Comparison of ENCODE assay signal across 8 mouse cellular contexts in genomic region chr1:186358011-186358670, GRCm38 (mm10).
DNase-seq lines count a peak whose midpoint lies in the region; ATAC-seq lines count a peak whose summit lies in the region.

No protein-coding gene starts in this region.

- H3K4me3 ChIP-seq in forebrain, embryonic 14.5 days (ENCODE audit: low read depth, low read length) = no peak overlapping the region
- H3K4me3 ChIP-seq in forebrain, embryonic 11.5 days (ENCODE audit: low read depth, low read length) = no peak overlapping the region
- no peak overlapping the region for H3K4me3 ChIP-seq in hindbrain, embryonic 13.5 days

- H3K4me2 ChIP-seq in forebrain, embryonic 14.5 days (ENCODE audit: low read length) = no peak overlapping the region
- no peak overlapping the region for H3K4me2 ChIP-seq in forebrain, embryonic 11.5 days (ENCODE audit: low read depth, low read length, severe bottlenecking)
- no peak overlapping the region for H3K4me2 ChIP-seq in hindbrain, embryonic 13.5 days

- no peaks in the 10 kb centered on the region for H3K4me1 ChIP-seq in forebrain, embryonic 14.5 days (ENCODE audit: control insufficient read depth, insufficient read depth, low read length)
- H3K4me1 ChIP-seq in forebrain, embryonic 11.5 days (replicated peaks; ENCODE audit: control insufficient read depth, insufficient read depth, low read length) = no peaks in the 10 kb centered on the region
- H3K4me1 ChIP-seq in hindbrain, embryonic 13.5 days (replicated peaks) = no peaks in the 10 kb centered on the region

- DNase-seq in forebrain, embryonic 14.5 days (ENCODE audit: low spot score) = peak; percentile 7
- no peak for DNase-seq in forebrain, embryonic 11.5 days (ENCODE audit: low spot score)
- peak; percentile 7 for DNase-seq in adrenal gland, postnatal 10 days
- DNase-seq in heart, adult 8-10 months (ENCODE audit: low spot score) = peak; percentile 60
- DNase-seq in kidney, postnatal 4 days = peak; percentile 16 to 32
- no peak for DNase-seq in frontal cortex, postnatal 14 days (ENCODE audit: low spot score in 2 of 2)
- DNase-seq in frontal cortex, postnatal 36 days (ENCODE audit: low spot score in 2 of 2) = no peak

- H3K36me3 ChIP-seq in forebrain, embryonic 14.5 days (ENCODE audit: control insufficient read depth, insufficient read depth, low read length) = no peaks in the 10 kb centered on the region
- H3K36me3 ChIP-seq in forebrain, embryonic 11.5 days (ENCODE audit: control insufficient read depth, insufficient read depth, low read length) = no peaks in the 10 kb centered on the region
- H3K36me3 ChIP-seq in hindbrain, embryonic 13.5 days = no peaks in the 10 kb centered on the region

- no peak for ATAC-seq in forebrain, embryonic 14.5 days
- no peak for ATAC-seq in forebrain, embryonic 11.5 days (replicated peaks; ENCODE audit: low FRiP score)
- ATAC-seq in hindbrain, embryonic 13.5 days (ENCODE audit: low FRiP score) = no peak

- 84% methylated on average over 15 of the region's 15 CpGs for WGBS in forebrain, embryonic 14.5 days
- 72% methylated on average over 15 of the region's 15 CpGs for WGBS in forebrain, embryonic 11.5 days
- 73% methylated on average over 15 of the region's 15 CpGs for WGBS in hindbrain, embryonic 13.5 days

- no peak overlapping the region for H3K27ac ChIP-seq in forebrain, embryonic 14.5 days (ENCODE audit: low read depth, low read length)
- no peak overlapping the region for H3K27ac ChIP-seq in forebrain, embryonic 11.5 days (ENCODE audit: low read depth, low read length)
- no peak overlapping the region for H3K27ac ChIP-seq in hindbrain, embryonic 13.5 days

- H3K9me3 ChIP-seq in forebrain, embryonic 14.5 days (replicated peaks; ENCODE audit: control insufficient read depth, low read length) = no peaks in the 10 kb centered on the region
- H3K9me3 ChIP-seq in forebrain, embryonic 11.5 days (ENCODE audit: control insufficient read depth, low read length) = no peaks in the 10 kb centered on the region
- H3K9me3 ChIP-seq in hindbrain, embryonic 13.5 days = no peaks in the 10 kb centered on the region

- H3K27me3 ChIP-seq in forebrain, embryonic 14.5 days (replicated peaks; ENCODE audit: control insufficient read depth, insufficient read depth, low read length) = no peaks in the 10 kb centered on the region
- H3K27me3 ChIP-seq in forebrain, embryonic 11.5 days (ENCODE audit: control insufficient read depth, insufficient read depth, low read length) = no peaks in the 10 kb centered on the region
- H3K27me3 ChIP-seq in hindbrain, embryonic 13.5 days = no peaks in the 10 kb centered on the region

- no peak overlapping the region for H3K9ac ChIP-seq in forebrain, embryonic 14.5 days (ENCODE audit: low read length)
- H3K9ac ChIP-seq in forebrain, embryonic 11.5 days (ENCODE audit: low read length) = no peak overlapping the region
- no peak overlapping the region for H3K9ac ChIP-seq in hindbrain, embryonic 13.5 days

Comparison
In these comparisons a context has a peak if more than half of its experiments do, and no peak if none do; other contexts are left out.
1. DNase-seq: peak in forebrain, embryonic 14.5 days (single experiment), adrenal gland, postnatal 10 days (single experiment), heart, adult 8-10 months (single experiment) and kidney, postnatal 4 days (2 of 2); none in forebrain, embryonic 11.5 days (single experiment), frontal cortex, postnatal 14 days (0 of 2) and frontal cortex, postnatal 36 days (0 of 2).